ENCODE assay signal across 8 mouse cellular contexts in the genomic region with DNA sequence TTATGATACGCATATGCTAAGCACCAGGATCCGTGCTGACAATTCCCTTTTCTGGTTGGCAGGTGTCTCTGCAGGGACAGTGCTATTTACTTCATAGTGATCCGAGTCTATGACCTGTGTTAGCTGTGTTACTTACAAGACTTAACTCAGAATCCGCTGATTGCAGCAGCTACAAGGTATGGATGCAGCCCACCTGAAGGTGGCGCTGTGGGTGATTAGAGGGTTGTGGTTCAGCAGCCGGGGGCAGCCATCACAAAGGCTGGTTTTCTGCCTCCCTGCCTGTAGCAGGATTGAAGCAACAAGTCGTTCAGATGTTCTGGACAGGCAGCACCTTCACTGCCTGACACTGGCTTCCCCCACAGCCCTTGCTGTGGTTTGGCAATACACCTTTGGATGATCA.
DNase-seq lines count a peak whose midpoint lies in the region; ATAC-seq and TF ChIP-seq lines count a peak whose summit lies in the region.

No protein-coding gene starts in this region.

- no peaks in the 10 kb centered on the region for H3K27me3 ChIP-seq in heart, embryonic 14.5 days (ENCODE audit: control insufficient read depth, insufficient read depth, low read length)
- no peaks in the 10 kb centered on the region for H3K27me3 ChIP-seq in thymus, adult 2 months (ENCODE audit: control insufficient read depth, insufficient read depth, low read length)
- H3K27me3 ChIP-seq in forebrain, postnatal 0 days (ENCODE audit: insufficient read depth, low read length): no peaks in the 10 kb centered on the region

- peak overlapping the region; percentile 91 for H3K4me2 ChIP-seq in heart, embryonic 14.5 days (ENCODE audit: low read length)
- no peak overlapping the region for H3K4me2 ChIP-seq in forebrain, postnatal 0 days (ENCODE audit: low read depth)

- DNase-seq in heart, postnatal 25 days (ENCODE audit: low spot score): no peak
- DNase-seq in thymus, adult 2 months: peak; percentile 7
- no peak for DNase-seq in thymus, adult 18-20 months
- peak; percentile 64 for DNase-seq in forebrain, postnatal 0 days
- peak; percentile 42 for DNase-seq in naive thymus-derived CD4-positive, alpha-beta T cell, adult 2 months (ENCODE audit: low read depth)
- no peak for DNase-seq in left cerebral cortex, adult 11 months (ENCODE audit: low spot score)

- intact Hi-C loops in heart, postnatal 25 days (cut with DNase I): no loop called here

- TF ChIP-seq POLR2A in thymus, adult 2 months (IDR thresholded peaks at IDR 0.05; ENCODE audit: control insufficient read depth, extremely low read depth, insufficient read depth, low read length, poor library complexity): no peak

- peaks cover 6 to 9% of the 10 kb centered on the region in 2 experiments; a peak in 3 of 4 replicates for H3K4me1 ChIP-seq in heart, embryonic 14.5 days (ENCODE audit: control insufficient read depth in 2 of 2, insufficient read depth in 2 of 2, low read length in 2 of 2)
- H3K4me1 ChIP-seq in thymus, adult 2 months (replicated peaks; ENCODE audit: control insufficient read depth, insufficient read depth, low read length): peaks cover 7% of the 10 kb centered on the region
- H3K4me1 ChIP-seq in forebrain, postnatal 0 days (ENCODE audit: insufficient read depth): peaks cover 15% of the 10 kb centered on the region

- no peaks in the 10 kb centered on the region for H3K9me3 ChIP-seq in heart, embryonic 14.5 days (ENCODE audit: control insufficient read depth, low read length)
- H3K9me3 ChIP-seq in forebrain, postnatal 0 days (ENCODE audit: low read length): no peaks in the 10 kb centered on the region

- H3K36me3 ChIP-seq in heart, embryonic 14.5 days (ENCODE audit: control insufficient read depth, insufficient read depth, low read length): no peaks in the 10 kb centered on the region
- H3K36me3 ChIP-seq in thymus, adult 2 months (ENCODE audit: control insufficient read depth, insufficient read depth, low read length): no peaks in the 10 kb centered on the region
- no peaks in the 10 kb centered on the region for H3K36me3 ChIP-seq in forebrain, postnatal 0 days (ENCODE audit: insufficient read depth)

- H3K9ac ChIP-seq in heart, embryonic 14.5 days (ENCODE audit: low read length): 0 out of 2 replicates have a peak overlapping the region, but pooled peaks have one; percentile 71
- H3K9ac ChIP-seq in forebrain, postnatal 0 days: no peak overlapping the region

- ATAC-seq in heart, embryonic 14.5 days (ENCODE audit: insufficient number of reproducible peaks, insufficient read depth, low FRiP score, low read depth): no peak
- ATAC-seq in forebrain, postnatal 0 days: peak; percentile 23; the same call in 1 of the 2 replicates
- no peak for ATAC-seq in erythroblast, adult 5-6 weeks (replicated peaks; ENCODE audit: low FRiP score, poor library complexity, severe bottlenecking)

- 42% methylated on average over 7 of the region's 7 CpGs for WGBS in heart, embryonic 14.5 days
- WGBS in thymus, adult 2 months: 41% methylated on average over 7 of the region's 7 CpGs
- WGBS in forebrain, postnatal 0 days: 11% methylated on average over 7 of the region's 7 CpGs

- no peak overlapping the region for H3K27ac ChIP-seq in heart, embryonic 14.5 days (replicated peaks in 1 of 2; ENCODE audit: control insufficient read depth in 1 of 2, insufficient read depth in 1 of 2, low read depth in 2 of 2, low read length in 2 of 2)
- H3K27ac ChIP-seq in thymus, adult 2 months (ENCODE audit: control insufficient read depth, insufficient read depth, low read length): no peak overlapping the region
- 0 out of 2 replicates have a peak overlapping the region, but pooled peaks have one; percentile 4 for H3K27ac ChIP-seq in forebrain, postnatal 0 days (ENCODE audit: low read depth, low read length)

- no peak for TF ChIP-seq CTCF in thymus, adult 2 months (IDR thresholded peaks at IDR 0.05; ENCODE audit: borderline replicate concordance, control insufficient read depth, extremely low read depth, insufficient read depth, low read length, poor library complexity)
- peak; percentile 71 for TF ChIP-seq CTCF in forebrain, postnatal 0 days (IDR thresholded peaks at IDR 0.05; ENCODE audit: low read depth)

- H3K4me3 ChIP-seq in heart, embryonic 14.5 days (ENCODE audit: control insufficient read depth in 1 of 2, insufficient read depth in 1 of 2, low read depth in 1 of 2, low read length in 2 of 2): no peak overlapping the region; a peak in 1 of 4 replicates
- H3K4me3 ChIP-seq in thymus, adult 2 months (ENCODE audit: control insufficient read depth, insufficient read depth, low read length): no peak overlapping the region
- no peak overlapping the region for H3K4me3 ChIP-seq in forebrain, postnatal 0 days (ENCODE audit: low read depth, low read length)

Comparison
In these comparisons a context has a peak if more than half of its experiments do, and no peak if none do; other contexts are left out.
1. DNase-seq: peak in thymus, adult 2 months (single experiment), forebrain, postnatal 0 days (single experiment) and naive thymus-derived CD4-positive, alpha-beta T cell, adult 2 months (single experiment); none in heart, postnatal 25 days (single experiment), thymus, adult 18-20 months (0 of 2) and left cerebral cortex, adult 11 months (single experiment).